Mouse (Mus musculus): ENCODE measurements around the gene Rock2. TPM values are rescaled to one million over a fixed set of nuclear protein-coding genes. Genes with fewer than 3 reads are reported as not detected.

The Rock2 gene
- 16.5 and 18.4 TPM in 2 replicates for polyA plus RNA-seq (2016; fragmentation: Nextera tagmentation; extraction: Ambion mirVana)

- H3K27ac ChIP-seq: peak within 1 kb of the TSS; percentile 96
- H3K9me3 ChIP-seq: no peaks in the 10 kb centered on the region
- no peaks in the 10 kb centered on the region for H3K36me3 ChIP-seq
- WGBS: under 1% methylated on average over 75 of the region's 130 CpGs
- H3K4me1 ChIP-seq (replicated peaks): peaks cover 28% of the 10 kb centered on the region
- no peaks in the 10 kb centered on the region for H3K27me3 ChIP-seq
- H3K4me2 ChIP-seq: peak within 1 kb of the TSS; percentile 82
- H3K4me3 ChIP-seq (replicated peaks): peak within 1 kb of the TSS; percentile 91
- peak within 1 kb of the TSS; percentile 90 for H3K9ac ChIP-seq (replicated peaks)
- peak; percentile 90 for ATAC-seq (ENCODE audit: insufficient number of reproducible peaks, insufficient read depth, low FRiP score, low TSS enrichment, low read depth)
Measured at GRCm38 (mm10) chr12:16894396-16895220, at the start of gene Rock2. Gene Rock2, plus strand, starts transcription at chr12:16894895.

DNA sequence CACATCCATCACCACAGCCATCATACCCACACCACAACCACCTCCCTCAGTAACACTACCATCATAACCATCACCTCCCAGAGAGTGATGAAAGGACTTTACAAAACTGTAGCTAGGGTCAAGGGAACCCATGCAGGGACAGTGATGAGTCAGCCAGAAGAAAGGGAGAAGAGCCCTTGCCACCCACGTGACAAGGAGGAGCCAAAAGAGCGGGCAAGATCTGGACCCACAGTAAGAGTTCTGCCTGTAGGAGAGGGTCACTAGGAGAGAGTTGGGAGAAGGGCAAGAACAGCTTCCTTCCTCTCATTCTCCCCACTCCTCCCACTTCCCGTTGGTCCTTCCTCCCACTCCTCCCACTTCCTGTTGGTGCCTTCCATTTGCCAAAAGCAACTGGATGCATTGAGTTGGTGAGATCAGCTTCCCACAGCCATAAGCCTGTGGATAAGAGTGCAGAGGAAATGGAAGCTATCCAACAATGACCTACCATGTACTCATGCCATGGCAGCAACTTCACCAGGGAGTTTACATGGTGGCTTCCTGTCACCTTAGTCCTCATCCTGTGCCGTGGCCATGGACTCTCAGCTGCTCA is 47.4 kb upstream of the Rock2 start:
- Histone ChIP-seq H3K9ac (replicated peaks) (no peak overlapping the region), H3K4me3 (replicated peaks) (no peak overlapping the region), H3K27me3 (no peaks in the 10 kb centered on the region), H3K4me2 (no peak overlapping the region), H3K9me3 (no peaks in the 10 kb centered on the region), H3K27ac (no peak overlapping the region), H3K36me3 (no peaks in the 10 kb centered on the region), H3K4me1 (replicated peaks) (peaks cover 11% of the 10 kb centered on the region)
- ATAC-seq (ENCODE audit: insufficient number of reproducible peaks, insufficient read depth, low FRiP score, low TSS enrichment, low read depth): no peak
- 77% methylated on average over 4 of the region's 4 CpGs for WGBS

- no peak for ATAC-seq (ENCODE audit: insufficient number of reproducible peaks, insufficient read depth, low FRiP score, low TSS enrichment, low read depth)
- Histone ChIP-seq H3K27me3 (no peaks in the 10 kb centered on the region), H3K4me3 (replicated peaks) (no peak overlapping the region), H3K27ac (no peak overlapping the region), H3K36me3 (no peaks in the 10 kb centered on the region), H3K4me1 (replicated peaks) (peaks cover 11% of the 10 kb centered on the region), H3K9me3 (no peaks in the 10 kb centered on the region), H3K9ac (replicated peaks) (no peak overlapping the region), H3K4me2 (no peak overlapping the region)
- WGBS: 83% methylated on average over 2 of the region's 2 CpGs
Measured at GRCm38 (mm10) chr12:16848501-16848900, 46.2 kb upstream of the Rock2 start.

GRCm38 (mm10) chr12:16849821-16850220 is 44.9 kb upstream of the Rock2 start:
- Histone ChIP-seq H3K36me3 (no peaks in the 10 kb centered on the region), H3K9me3 (no peaks in the 10 kb centered on the region), H3K4me1 (replicated peaks) (peaks cover 11% of the 10 kb centered on the region), H3K27me3 (no peaks in the 10 kb centered on the region), H3K4me3 (replicated peaks) (no peak overlapping the region), H3K27ac (no peak overlapping the region), H3K4me2 (no peak overlapping the region), H3K9ac (replicated peaks) (no peak overlapping the region)
- WGBS: 46% methylated on average over 2 of the region's 2 CpGs
- no peak for ATAC-seq (ENCODE audit: insufficient number of reproducible peaks, insufficient read depth, low FRiP score, low TSS enrichment, low read depth)

GRCm38 (mm10) chr12:16850431-16851375 is 44.0 kb upstream of the Rock2 start:
- ATAC-seq (ENCODE audit: insufficient number of reproducible peaks, insufficient read depth, low FRiP score, low TSS enrichment, low read depth): no peak
- 46% methylated on average over 16 of the region's 16 CpGs for WGBS
- Histone ChIP-seq H3K27ac (no peak overlapping the region), H3K9ac (replicated peaks) (no peak overlapping the region), H3K4me2 (no peak overlapping the region), H3K4me1 (replicated peaks) (peaks cover 9% of the 10 kb centered on the region), H3K27me3 (no peaks in the 10 kb centered on the region), H3K36me3 (no peaks in the 10 kb centered on the region), H3K9me3 (no peaks in the 10 kb centered on the region), H3K4me3 (replicated peaks) (no peak overlapping the region)

- H3K4me3 ChIP-seq (replicated peaks): no peak overlapping the region
- WGBS: 86% methylated on average over 11 of the region's 11 CpGs
- ATAC-seq (ENCODE audit: insufficient number of reproducible peaks, insufficient read depth, low FRiP score, low TSS enrichment, low read depth): no peak
- H3K9me3 ChIP-seq: no peaks in the 10 kb centered on the region
- no peak overlapping the region for H3K4me2 ChIP-seq
- no peak overlapping the region for H3K27ac ChIP-seq
- no peaks in the 10 kb centered on the region for H3K36me3 ChIP-seq
- peaks cover 13% of the 10 kb centered on the region for H3K4me1 ChIP-seq (replicated peaks)
- no peaks in the 10 kb centered on the region for H3K27me3 ChIP-seq
- no peak overlapping the region for H3K9ac ChIP-seq (replicated peaks)
Measured at GRCm38 (mm10) chr12:16853431-16854165, 41.1 kb upstream of the Rock2 start.

- H3K36me3 ChIP-seq: no peaks in the 10 kb centered on the region
- peaks cover 11% of the 10 kb centered on the region for H3K4me1 ChIP-seq (replicated peaks)
- H3K27ac ChIP-seq: no peak overlapping the region
- no peak overlapping the region for H3K9ac ChIP-seq (replicated peaks)
- no peak overlapping the region for H3K4me3 ChIP-seq (replicated peaks)
- peak; percentile 47; the same call in 1 of the 2 replicates for ATAC-seq (ENCODE audit: insufficient number of reproducible peaks, insufficient read depth, low FRiP score, low TSS enrichment, low read depth)
- 33% methylated on average over 6 of the region's 6 CpGs for WGBS
- no peaks in the 10 kb centered on the region for H3K9me3 ChIP-seq
- no peak overlapping the region for H3K4me2 ChIP-seq
- no peaks in the 10 kb centered on the region for H3K27me3 ChIP-seq
Measured at GRCm38 (mm10) chr12:16855632-16856305, 38.9 kb upstream of the Rock2 start.

DNA sequence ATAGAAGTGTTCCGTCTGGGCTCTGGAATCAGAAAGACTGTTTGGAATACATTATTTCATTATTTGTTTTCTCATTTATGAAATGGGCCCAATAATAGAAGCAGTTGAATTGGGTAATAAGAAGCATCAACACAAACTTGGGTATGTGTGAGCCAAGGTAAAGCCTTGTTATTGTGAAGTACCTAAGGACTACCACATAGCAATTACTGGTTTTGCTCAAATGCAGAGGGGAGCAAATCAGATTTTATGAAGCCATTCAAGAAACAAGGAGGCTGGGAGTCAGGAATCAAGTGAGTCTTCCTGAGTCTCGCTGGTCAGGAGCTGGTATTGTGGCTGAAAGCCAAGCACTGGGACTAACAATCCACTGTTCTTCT is 38.4 kb upstream of the Rock2 start:
- Histone ChIP-seq H3K27ac (no peak overlapping the region), H3K36me3 (no peaks in the 10 kb centered on the region), H3K4me3 (replicated peaks) (no peak overlapping the region), H3K27me3 (no peaks in the 10 kb centered on the region), H3K4me1 (replicated peaks) (peaks cover 12% of the 10 kb centered on the region), H3K9me3 (no peaks in the 10 kb centered on the region), H3K4me2 (no peak overlapping the region), H3K9ac (replicated peaks) (no peak overlapping the region)
- ATAC-seq (ENCODE audit: insufficient number of reproducible peaks, insufficient read depth, low FRiP score, low TSS enrichment, low read depth): no peak
- WGBS: 53% methylated on average over 2 of the region's 2 CpGs

DNA sequence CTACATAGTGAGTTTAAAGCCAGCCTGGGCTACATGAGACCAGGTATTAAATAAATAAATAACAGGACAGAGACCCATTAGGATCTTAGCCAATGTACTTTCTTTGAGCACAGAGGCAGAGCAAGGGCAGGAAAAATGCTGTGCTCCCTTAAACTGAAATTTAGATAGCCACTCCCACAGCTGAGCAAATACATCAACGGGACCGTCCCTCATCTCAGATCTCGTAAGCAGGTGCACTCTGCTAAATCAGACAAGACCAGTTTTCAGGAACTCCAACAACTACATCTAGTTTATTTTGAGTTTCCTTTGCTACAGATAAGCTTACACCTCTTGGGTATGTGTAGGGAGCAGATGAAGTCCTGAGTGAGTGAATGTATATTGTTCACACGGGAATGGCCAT is 36.6 kb upstream of the Rock2 start:
- Histone ChIP-seq H3K9ac (replicated peaks) (no peak overlapping the region), H3K36me3 (no peaks in the 10 kb centered on the region), H3K4me2 (no peak overlapping the region), H3K27me3 (no peaks in the 10 kb centered on the region), H3K9me3 (no peaks in the 10 kb centered on the region), H3K27ac (no peak overlapping the region), H3K4me3 (replicated peaks) (no peak overlapping the region), H3K4me1 (replicated peaks) (peaks cover 12% of the 10 kb centered on the region)
- ATAC-seq (ENCODE audit: insufficient number of reproducible peaks, insufficient read depth, low FRiP score, low TSS enrichment, low read depth): no peak
- 81% methylated on average over 4 of the region's 4 CpGs for WGBS

DNA sequence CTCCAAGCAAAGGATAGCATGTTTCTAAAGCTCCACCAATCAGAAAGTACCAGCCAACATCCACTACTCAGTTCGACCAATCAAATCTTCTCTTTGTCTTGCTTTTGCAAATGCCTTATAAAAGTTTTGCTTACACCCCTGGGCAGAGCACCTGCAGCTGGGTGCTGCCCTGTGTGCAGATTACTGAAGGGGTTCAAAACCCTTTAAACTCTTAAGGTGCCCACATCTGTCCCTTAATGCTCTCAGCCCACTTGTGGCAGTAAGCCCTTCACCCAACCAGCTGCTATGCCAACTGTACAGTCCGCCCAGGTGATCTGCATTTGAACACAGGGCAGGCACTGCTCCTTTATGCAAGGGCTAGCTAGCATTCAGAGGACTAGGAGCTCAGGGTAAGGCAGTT is 34.9 kb upstream of the Rock2 start:
- Histone ChIP-seq H3K4me2 (no peak overlapping the region), H3K4me3 (replicated peaks) (no peak overlapping the region), H3K4me1 (replicated peaks) (peaks cover 12% of the 10 kb centered on the region), H3K9ac (replicated peaks) (no peak overlapping the region), H3K9me3 (no peaks in the 10 kb centered on the region), H3K27ac (no peak overlapping the region), H3K36me3 (no peaks in the 10 kb centered on the region), H3K27me3 (no peaks in the 10 kb centered on the region)
- ATAC-seq (ENCODE audit: insufficient number of reproducible peaks, insufficient read depth, low FRiP score, low TSS enrichment, low read depth): no peak
- WGBS: 82% methylated on average over 2 of the region's 2 CpGs

Data from limb, embryonic 12.5 days (tissue).